Mouse (Mus musculus): ENCODE measurements at regions not wholly inside any gene's neighbourhood (a gene's known extent, or its start where the extent isn't known, plus 50 kb on each side); places are given as distances from the start of the nearest gene placed in this dataset.

GRCm38 (mm10) chr11:114296816-114297334 lies 230.0 kb upstream of the Sdk2 start:
- TF ChIP-seq CTCF (IDR thresholded peaks at IDR 0.05; ENCODE audit: insufficient read depth, low read depth, low read length) (no peak), POLR2A (IDR thresholded peaks at IDR 0.05; ENCODE audit: insufficient read depth, low read depth, low read length) (no peak)
